ENCODE assay signal across 25 mouse cellular contexts in the genomic region with DNA sequence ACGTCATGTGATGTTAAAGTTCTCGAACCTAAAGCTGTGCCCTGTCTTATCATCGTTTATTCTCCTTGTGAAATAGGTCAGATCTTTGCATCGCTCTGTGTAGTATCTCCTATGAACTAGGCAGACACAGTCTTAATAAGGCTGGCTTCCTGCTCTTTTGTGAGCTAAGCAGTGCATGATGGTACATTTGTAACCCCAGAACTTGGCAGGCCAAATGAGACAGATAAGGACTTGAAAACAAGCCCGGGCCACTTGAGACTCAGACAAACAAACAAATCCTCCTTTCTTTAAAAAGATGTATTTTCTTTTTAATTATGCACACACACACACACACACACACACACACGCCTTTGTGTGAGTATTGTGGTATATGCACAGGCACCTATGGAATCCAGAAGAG. TPM values are rescaled to one million over a fixed set of nuclear protein-coding genes. Genes with fewer than 3 reads are reported as not detected.
A peak's percentile ranks its signal among the peaks of the same experiment; 100 is the strongest.
DNase-seq lines count a peak whose midpoint lies in the region; ATAC-seq and TF ChIP-seq lines count a peak whose summit lies in the region.
"Had no signal": no experiment of that assay in that cellular context is flagged by ENCODE, and none has a peak within 500 bp of the region (broad histone marks: within the 10 kb centered on the region; RNA-seq: fewer than 3 reads in every experiment).

No protein-coding gene starts in this region.

- H3K9me3 ChIP-seq in kidney, embryonic 14.5 days (ENCODE audit: control insufficient read depth, low read length), result no peaks in the 10 kb centered on the region
- no peaks in the 10 kb centered on the region for H3K9me3 ChIP-seq in heart, postnatal 0 days (replicated peaks; ENCODE audit: control insufficient read depth, low read length)
- H3K9me3 ChIP-seq: hindbrain, embryonic 13.5 days; midbrain, embryonic 12.5 days; neural tube, embryonic 12.5 days had no signal

- no peak for TF ChIP-seq POLR2A in heart, adult 2 months (IDR thresholded peaks at IDR 0.05; ENCODE audit: insufficient read depth, low read depth, low read length)

- no peak overlapping the region for H3K4me3 ChIP-seq in heart, adult 2 months
- no peak overlapping the region for H3K4me3 ChIP-seq in kidney, embryonic 14.5 days (ENCODE audit: low read length)
- no peak overlapping the region for H3K4me3 ChIP-seq in heart, postnatal 0 days (ENCODE audit: low read depth, low read length)
- H3K4me3 ChIP-seq: erythroblast, embryonic 14.5 days; hindbrain, embryonic 13.5 days; midbrain, embryonic 12.5 days; myocyte; neural tube, embryonic 12.5 days had no signal

- ATAC-seq in kidney, embryonic 14.5 days (ENCODE audit: low FRiP score, low TSS enrichment), result no peak
- peak; percentile 33; the same call in 1 of the 2 replicates for ATAC-seq in heart, postnatal 0 days (ENCODE audit: insufficient read depth, low read depth)
- ATAC-seq in megakaryocyte-erythroid progenitor cell, adult 5-6 weeks (replicated peaks; ENCODE audit: low FRiP score, low TSS enrichment, poor library complexity, severe bottlenecking), result peak; percentile 45
- ATAC-seq: forebrain, embryonic 16.5 days; intestine, embryonic 16.5 days; Patski had no signal

- H3K9ac ChIP-seq in heart, adult 2 months (ENCODE audit: low read depth, low read length), result no peak overlapping the region
- H3K9ac ChIP-seq in kidney, embryonic 14.5 days (ENCODE audit: low read depth, low read length), result no peak overlapping the region
- no peak overlapping the region for H3K9ac ChIP-seq in heart, postnatal 0 days (replicated peaks; ENCODE audit: low read depth, low read length)
- H3K9ac ChIP-seq: hindbrain, embryonic 13.5 days; liver, embryonic 14.5 days; midbrain, embryonic 12.5 days; neural tube, embryonic 12.5 days had no signal

- H3K4me2 ChIP-seq in kidney, embryonic 14.5 days (replicated peaks; ENCODE audit: low read depth, low read length), result no peak overlapping the region
- H3K4me2 ChIP-seq in heart, postnatal 0 days (ENCODE audit: low read depth, low read length), result no peak overlapping the region
- H3K4me2 ChIP-seq: hindbrain, embryonic 13.5 days; midbrain, embryonic 12.5 days; neural tube, embryonic 12.5 days had no signal

- H3K36me3 ChIP-seq in heart, adult 2 months (ENCODE audit: control insufficient read depth, insufficient read depth, low read length), result peaks cover 4% of the 10 kb centered on the region; the same call in 1 of the 2 replicates
- H3K36me3 ChIP-seq in kidney, embryonic 14.5 days (ENCODE audit: control insufficient read depth, insufficient read depth, low read length), result peaks cover 14% of the 10 kb centered on the region; the same call in 1 of the 2 replicates
- peaks cover 9% of the 10 kb centered on the region; the same call in 1 of the 2 replicates for H3K36me3 ChIP-seq in heart, postnatal 0 days (replicated peaks; ENCODE audit: control insufficient read depth, insufficient read depth, low read length)
- H3K36me3 ChIP-seq: midbrain, embryonic 12.5 days had no signal

- TF ChIP-seq EP300 in heart, adult 2 months (IDR thresholded peaks at IDR 0.05; ENCODE audit: insufficient read depth, low read depth, low read length), result no peak
- no peak for TF ChIP-seq EP300 in heart, postnatal 0 days (IDR thresholded peaks at IDR 0.05; ENCODE audit: low read depth)

- DNase-seq in heart, adult 2 months, result peak in 1 of 2 experiments; percentile 49
- no peak for DNase-seq in heart, postnatal 4 days
- peak; percentile 18 to 34 for DNase-seq in kidney, postnatal 25 days
- no peak for DNase-seq in heart, postnatal 0 days (ENCODE audit: low spot score)
- DNase-seq in retina, postnatal 1 day, result no peak
- DNase-seq: adrenal gland, postnatal 25 days; cerebellum, adult 18-20 months; cerebellum, postnatal 10 days; layer of hippocampus, postnatal 36 days; left cerebral cortex, postnatal 4 days; lung, adult 2 months; lung, postnatal 10 days; right cerebral cortex, postnatal 14 days; thymus, postnatal 4 days had no signal

- H3K79me2 ChIP-seq in heart, adult 2 months (replicated peaks; ENCODE audit: control insufficient read depth, insufficient read depth, low read length), result 0 out of 2 replicates have a peak, but pooled peaks cover 1% of the 10 kb centered on the region

- intact Hi-C loops in heart, adult 2 months (cut with DNase I), result loop anchor here (5.0 kb wide), 1 partner anchor 41 kb away; the partner anchor contains the start of gene Etv6

- peak overlapping the region; percentile 40 for H3K27ac ChIP-seq in heart, adult 2 months
- H3K27ac ChIP-seq in kidney, embryonic 14.5 days (ENCODE audit: low read depth, low read length), result no peak overlapping the region
- no peak overlapping the region for H3K27ac ChIP-seq in heart, postnatal 0 days (ENCODE audit: low read depth)
- H3K27ac ChIP-seq: hindbrain, embryonic 13.5 days; liver, embryonic 14.5 days; midbrain, embryonic 12.5 days; neural tube, embryonic 12.5 days had no signal

- no peak for TF ChIP-seq CTCF in heart, adult 2 months (IDR thresholded peaks at IDR 0.05)
- TF ChIP-seq CTCF in heart, postnatal 0 days (IDR thresholded peaks at IDR 0.05; ENCODE audit: low read depth), result no peak

- H3K4me1 ChIP-seq in heart, adult 2 months (ENCODE audit: control insufficient read depth, insufficient read depth, low read length), result peaks cover 7% of the 10 kb centered on the region
- no peaks in the 10 kb centered on the region for H3K4me1 ChIP-seq in kidney, embryonic 14.5 days (ENCODE audit: control insufficient read depth, insufficient read depth, low read length)
- peaks cover 6% of the 10 kb centered on the region; the same call in 1 of the 2 replicates for H3K4me1 ChIP-seq in heart, postnatal 0 days (ENCODE audit: control insufficient read depth, insufficient read depth)
- H3K4me1 ChIP-seq: midbrain, embryonic 12.5 days; neural tube, embryonic 12.5 days had no signal

- 34% methylated on average over 6 of the region's 6 CpGs for WGBS in heart, adult 2 months
- WGBS in kidney, embryonic 14.5 days, result 91% methylated on average over 6 of the region's 6 CpGs
- WGBS in heart, postnatal 0 days, result 43% methylated on average over 6 of the region's 6 CpGs

- H3K27me3 ChIP-seq in heart, adult 2 months (ENCODE audit: control insufficient read depth, insufficient read depth, low read length), result no peaks in the 10 kb centered on the region
- H3K27me3 ChIP-seq in kidney, embryonic 14.5 days (ENCODE audit: control insufficient read depth, insufficient read depth, low read length), result no peaks in the 10 kb centered on the region
- H3K27me3 ChIP-seq in heart, postnatal 0 days (ENCODE audit: control insufficient read depth, insufficient read depth, low read length), result no peaks in the 10 kb centered on the region
- H3K27me3 ChIP-seq: hindbrain, embryonic 13.5 days; midbrain, embryonic 12.5 days; neural tube, embryonic 12.5 days; Patski had no signal

RNA-seq across cellular contexts. Expression of gene Etv6, which starts 42.5 kb away (rescaled TPM):
- 10 to 100 TPM; 11.4 to 14.0 TPM for total RNA-seq in heart, adult 2 months (2021)
- polyA plus RNA-seq in heart, adult 2 months (2012; rRNA removed), result 9.8 and 12.7 TPM in 2 replicates
- total RNA-seq in heart, postnatal 4 days (2021), result 10 to 100 TPM; 28.9 to 32.0 TPM
- 11.4 and 18.1 TPM in 2 replicates for polyA plus RNA-seq in kidney, embryonic 14.5 days (2014; fragmentation: Nextera tagmentation; extraction: Ambion mirVana)
- 12.4 and 30.3 TPM in 2 replicates for total RNA-seq in heart, postnatal 0 days (2014; rRNA removed; ENCODE audit: low replicate concordance)
- polyA plus RNA-seq in heart, postnatal 0 days (2015; fragmentation: Nextera tagmentation; extraction: Ambion mirVana), result 5.5 and 6.1 TPM in 2 replicates
- 30.8 and 38.8 TPM in 2 replicates for total RNA-seq in megakaryocyte-erythroid progenitor cell, adult 5-6 weeks (2014; fragmentation: Nextera tagmentation)
- 24.7 and 34.1 TPM in 2 replicates for total RNA-seq in megakaryocyte-erythroid progenitor cell, adult 5-6 weeks (2017)

Comparison
In these comparisons a context has a peak if more than half of its experiments do, and no peak if none do; other contexts are left out.
1. DNase-seq: peak in kidney, postnatal 25 days (2 of 2); none in heart, postnatal 4 days (single experiment), heart, postnatal 0 days (single experiment) and retina, postnatal 1 day (single experiment).